Mouse (Mus musculus) liver, embryonic 14.5 days (tissue): ENCODE results near the gene Rpl29.

Experiments
- CTCF ChIP-seq: IDR thresholded peaks from 2 replicates; pipeline ENCODE4 v1.5.1; 2016; ENCODE audit warnings: antibody characterized with exemption, low read depth, control low read depth
- EP300 ChIP-seq: IDR thresholded peaks from 2 replicates; pipeline ENCODE4 v1.6.1; 2016; ENCODE audit warnings: antibody characterized with exemption, low read depth

- TF ChIP-seq EP300: no peak
- TF ChIP-seq CTCF: no peak
Measured at GRCm38 (mm10) chr9:106461641-106462429, 32.6 kb downstream of the Rpl29 start.
